11 mouse cellular contexts compared by ENCODE assay signal in genomic region chr7:37936459-37936858, GRCm38 (mm10).
"Had no signal": no experiment of that assay in that cellular context is flagged by ENCODE, and none has a peak within 500 bp of the region (broad histone marks: within the 10 kb centered on the region; RNA-seq: fewer than 3 reads in every experiment).

No protein-coding gene starts in this region.

- H3K9ac ChIP-seq: kidney, embryonic 15.5 days; limb, embryonic 12.5 days; liver, embryonic 14.5 days; midbrain, embryonic 12.5 days had no signal

- H3K9me3 ChIP-seq: kidney, embryonic 15.5 days; midbrain, embryonic 12.5 days had no signal

- H3K27ac ChIP-seq: kidney, embryonic 15.5 days; limb, embryonic 12.5 days; liver, embryonic 14.5 days; midbrain, embryonic 12.5 days had no signal

- H3K27me3 ChIP-seq: kidney, embryonic 15.5 days; limb, embryonic 12.5 days; midbrain, embryonic 12.5 days had no signal

- H3K4me2 ChIP-seq: kidney, embryonic 15.5 days; limb, embryonic 12.5 days; midbrain, embryonic 12.5 days had no signal

- H3K4me3 ChIP-seq: kidney, embryonic 15.5 days; limb, embryonic 12.5 days; midbrain, embryonic 12.5 days had no signal

- ATAC-seq: intestine, embryonic 16.5 days had no signal

- DNase-seq: kidney, adult 2 months; kidney, postnatal 36 days; layer of hippocampus, adult 9-11 months; liver; right cerebral cortex, postnatal 14 days; thymus, postnatal 4 days had no signal
